Mouse (Mus musculus) forebrain, postnatal 0 days (tissue): ENCODE results near the gene Zfp54. TPM values are rescaled to one million over a fixed set of nuclear protein-coding genes. Genes with fewer than 3 reads are reported as not detected.
"Not testable (repeated sequence)": the region's sequence is repeated elsewhere in the genome, so short reads cannot be mapped to it uniquely, and the experiment has no call there.

ENCODE experiments used
- ATAC-seq: fragments of 200-750 bp; cut with Nextera tagmentation; 2 replicates; pipeline ENCODE4 v1.8.0; 2017; ENCODE audit warnings: mild to moderate bottlenecking, moderate library complexity
- DNase-seq: peaks from one replicate; pipeline ENCODE4 v3.0.0-alpha.2; 2015
- H3K27ac ChIP-seq: fragments of 300-500 bp; sonication (generic); 2 replicates; pipeline ENCODE4 v1.5.1; 2014; ENCODE audit warnings: low read depth, mild to moderate bottlenecking, antibody characterized with exemption, low read length, moderate library complexity, mixed read lengths
- H3K27me3 ChIP-seq: fragments of 300-500 bp; sonication (generic); 2 replicates; pipeline ENCODE4 v1.6.1; 2014; ENCODE audit warnings: mild to moderate bottlenecking, low read length, mixed read lengths; ENCODE audit not compliant: insufficient read depth
- H3K36me3 ChIP-seq: fragments of 300-500 bp; sonication (generic); 2 replicates; pipeline ENCODE4 v1.6.1; 2014; ENCODE audit warnings: mild to moderate bottlenecking, moderate library complexity; ENCODE audit not compliant: insufficient read depth
- H3K4me1 ChIP-seq: fragments of 300-500 bp; sonication (generic); 2 replicates; pipeline ENCODE4 v1.6.1; 2014; ENCODE audit warnings: antibody characterized with exemption; ENCODE audit not compliant: insufficient read depth
- H3K4me2 ChIP-seq: fragments of 300-500 bp; sonication (generic); 2 replicates; pipeline ENCODE4 v1.6.1; 2014; ENCODE audit warnings: low read depth, mild to moderate bottlenecking, moderate library complexity
- H3K4me3 ChIP-seq: fragments of 300-500 bp; sonication (generic); 2 replicates; pipeline ENCODE4 v1.5.1; 2014; ENCODE audit warnings: low read depth, low read length, mixed read lengths
- H3K9ac ChIP-seq: fragments of 300-500 bp; sonication (generic); 2 replicates; pipeline ENCODE4 v1.6.1; 2014; ENCODE audit warnings: mild to moderate bottlenecking
- H3K9me3 ChIP-seq: fragments of 300-500 bp; sonication (generic); 2 replicates; pipeline ENCODE4 v1.6.1; 2016; ENCODE audit warnings: low read length
- CTCF ChIP-seq: sonication (generic); IDR thresholded peaks from 2 replicates; pipeline ENCODE4 v1.5.1; 2016; ENCODE audit warnings: antibody characterized with exemption, control low read depth, low read depth
- WGBS: fragments of 180-500 bp; shearing (Covaris S2); extraction: QIAGEN DNeasy Blood & Tissue Kit; methylation state at CpG from one replicate; pipeline ENCODE4 v1.1.7; 2014; 5-methylcytosine and 5-hydroxymethylcytosine counted together
- polyA plus RNA-seq: library from polyadenylated mRNA; unstranded; fragments of >200 nt; fragmentation: Nextera tagmentation; extraction: Ambion mirVana; gene quantifications from 2 replicates; pipeline ENCODE4 v1.2.1, GENCODE M21; 2015
- total RNA-seq: library from RNA; depleted of rRNA; stranded (reverse); fragments of >200 nt; gene quantifications from 2 replicates; pipeline ENCODE4 v1.2.3, GENCODE M21; 2014

Zfp54 gene
- total and polyA plus RNA-seq, 2 experiments from 2014 or later, result 3.0 to 4.2 TPM

DNA sequence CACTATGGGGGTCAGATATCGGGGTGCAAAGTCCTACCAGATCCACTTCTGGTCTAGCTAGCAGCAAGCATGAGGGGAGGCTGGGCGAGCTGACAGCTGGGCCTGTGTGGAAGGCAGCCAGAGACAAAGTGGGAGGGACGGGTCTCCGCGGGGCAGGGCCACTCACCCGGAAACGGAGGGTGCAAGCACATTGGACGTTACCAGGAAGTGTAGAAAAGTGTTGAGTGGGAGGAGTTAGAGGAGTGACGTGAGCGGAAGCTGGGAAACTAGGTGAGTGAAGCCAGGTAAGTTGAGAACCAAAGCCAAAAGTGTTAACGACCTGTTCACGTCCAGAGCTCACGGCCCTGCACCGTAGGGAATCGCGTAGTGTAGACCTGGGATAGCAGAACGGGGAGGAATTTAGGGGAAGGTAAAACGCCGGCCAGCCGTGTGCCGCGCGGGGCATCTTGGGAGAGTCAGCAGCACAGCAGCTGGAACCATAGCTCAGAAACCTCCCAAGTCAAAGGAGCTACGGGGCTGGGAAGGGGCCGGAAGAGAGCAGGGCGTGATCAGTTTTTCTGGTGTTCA lies 27.2 kb downstream of the Zfp54 start, which contains the start of gene Zfp51:
Gene Zfp51, plus strand, starts transcription at position 237 of the 567 bp plus-strand sequence.
- no peaks in the 10 kb centered on the region for H3K4me1 ChIP-seq
- DNase-seq (peak; percentile 86), ATAC-seq (peak; percentile 98)
- H3K4me3 ChIP-seq, result peak within 1 kb of the TSS; percentile 55
- H3K9me3 ChIP-seq, result no peaks in the 10 kb centered on the region
- H3K4me2 ChIP-seq, result peak within 1 kb of the TSS; percentile 67
- H3K27me3 ChIP-seq, result no peaks in the 10 kb centered on the region
- H3K36me3 ChIP-seq, result no peaks in the 10 kb centered on the region
- peak within 1 kb of the TSS; percentile 70 for H3K27ac ChIP-seq
- TF ChIP-seq CTCF, result no peak
- H3K9ac ChIP-seq, result peak within 1 kb of the TSS; percentile 47
- under 1% methylated on average over 26 of the region's 26 CpGs for WGBS

DNA sequence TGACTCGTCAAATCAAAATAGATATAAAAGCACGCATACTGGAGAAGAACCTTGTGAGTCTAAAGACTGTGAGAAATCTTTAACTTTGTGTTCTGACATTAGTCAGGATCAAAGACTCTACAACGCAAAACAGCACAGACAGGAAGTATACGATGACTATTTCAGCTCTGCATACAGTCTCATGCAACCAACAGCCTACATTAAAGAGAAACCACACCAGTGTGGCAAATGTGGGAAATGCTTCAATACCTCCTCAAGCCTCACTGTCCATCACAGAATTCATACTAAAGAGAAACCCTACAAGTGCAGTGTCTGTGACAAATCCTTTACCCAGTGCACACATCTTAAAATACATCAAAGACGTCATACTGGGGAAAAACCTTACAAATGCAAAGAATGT lies 40.5 kb downstream of the Zfp54 start:
- Histone ChIP-seq H3K27ac (no peak overlapping the region), H3K9ac (no peak overlapping the region), H3K9me3 (no peaks in the 10 kb centered on the region), H3K4me2 (no peak overlapping the region), H3K36me3 (peaks cover 39% of the 10 kb centered on the region), H3K4me1 (no peaks in the 10 kb centered on the region), H3K27me3 (no peaks in the 10 kb centered on the region), H3K4me3 (no peak overlapping the region)
- ATAC-seq (no peak), DNase-seq (no peak)
- TF ChIP-seq CTCF, result no peak
- 98% methylated on average over 5 of the region's 5 CpGs for WGBS

DNA sequence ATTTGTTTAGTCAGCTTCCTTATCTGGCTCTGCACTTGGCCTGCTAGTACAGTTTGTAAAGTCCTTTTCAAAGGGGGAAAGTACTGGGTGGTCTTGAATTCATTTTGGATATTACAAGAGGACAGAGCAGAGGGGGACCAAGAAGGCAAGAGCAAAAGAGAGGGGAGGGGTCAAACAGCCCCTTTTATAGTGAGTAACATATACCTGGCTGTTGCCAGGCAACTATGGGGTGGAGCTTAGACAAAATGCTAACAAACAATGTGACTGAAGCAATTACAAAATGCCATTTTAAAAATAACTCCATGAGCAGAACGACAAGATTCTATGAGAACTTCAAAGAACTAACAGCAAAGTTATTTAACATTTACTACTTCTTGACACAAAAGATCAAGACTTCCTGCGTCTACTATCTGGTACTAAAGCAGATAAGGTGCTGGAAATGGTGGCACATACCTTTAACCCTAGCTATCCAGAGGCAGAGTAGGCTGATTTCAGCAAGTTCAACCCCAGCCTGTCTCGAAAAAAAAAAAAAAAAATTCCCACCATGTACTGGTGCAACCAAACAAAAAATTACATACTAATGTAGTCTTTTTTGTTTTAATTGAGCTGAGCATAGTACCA lies 49.1 kb downstream of the Zfp54 start:
- no peaks in the 10 kb centered on the region for H3K9me3 ChIP-seq
- H3K27me3 ChIP-seq, result no peaks in the 10 kb centered on the region
- H3K36me3 ChIP-seq, result no peaks in the 10 kb centered on the region
- H3K4me1 ChIP-seq, result no peaks in the 10 kb centered on the region
- no peak overlapping the region for H3K4me3 ChIP-seq
- WGBS, result 71% methylated on average over 3 of the region's 3 CpGs
- no peak overlapping the region for H3K27ac ChIP-seq
- no peak for TF ChIP-seq CTCF
- H3K9ac ChIP-seq, result no peak overlapping the region
- ATAC-seq (no peak), DNase-seq (no peak)
- no peak overlapping the region for H3K4me2 ChIP-seq

DNA sequence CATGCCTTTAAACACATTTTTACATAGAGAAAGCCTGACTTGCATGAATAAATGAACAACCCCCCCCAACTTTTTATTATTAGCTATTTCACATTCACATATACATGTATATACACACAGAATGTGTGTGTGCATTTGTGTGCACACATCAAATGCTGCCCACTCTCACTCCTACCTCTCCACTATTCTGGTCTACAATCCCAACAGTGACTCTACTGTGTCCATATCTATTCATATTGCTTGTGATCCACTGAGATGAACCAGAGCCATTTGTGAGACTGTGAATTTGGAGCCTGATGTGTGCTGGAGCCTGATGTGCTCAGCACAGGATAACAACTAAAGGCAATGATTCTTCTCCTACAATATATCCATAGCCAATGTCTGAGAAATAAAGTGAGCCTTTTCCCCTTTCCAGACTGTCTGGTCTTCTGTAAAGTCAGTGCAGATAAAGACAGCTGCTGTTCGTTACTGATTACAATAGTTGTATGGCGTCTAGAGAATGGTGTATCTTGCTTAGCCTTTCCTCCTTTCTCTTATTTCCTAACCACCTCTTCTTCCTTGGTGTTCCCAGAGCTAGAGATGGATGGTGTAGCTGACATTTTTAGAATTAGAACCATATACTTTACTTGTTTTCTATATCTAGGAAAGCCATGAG lies 49.8 kb downstream of the Zfp54 start:
- Histone ChIP-seq H3K9ac (no peak overlapping the region), H3K9me3 (no peaks in the 10 kb centered on the region), H3K4me2 (no peak overlapping the region), H3K27me3 (no peaks in the 10 kb centered on the region), H3K36me3 (no peaks in the 10 kb centered on the region), H3K4me1 (no peaks in the 10 kb centered on the region), H3K27ac (no peak overlapping the region), H3K4me3 (no peak overlapping the region)
- 73% methylated on average over 2 of the region's 2 CpGs for WGBS
- TF ChIP-seq CTCF, result no peak
- no peak for ATAC-seq
- no peak for DNase-seq

DNA sequence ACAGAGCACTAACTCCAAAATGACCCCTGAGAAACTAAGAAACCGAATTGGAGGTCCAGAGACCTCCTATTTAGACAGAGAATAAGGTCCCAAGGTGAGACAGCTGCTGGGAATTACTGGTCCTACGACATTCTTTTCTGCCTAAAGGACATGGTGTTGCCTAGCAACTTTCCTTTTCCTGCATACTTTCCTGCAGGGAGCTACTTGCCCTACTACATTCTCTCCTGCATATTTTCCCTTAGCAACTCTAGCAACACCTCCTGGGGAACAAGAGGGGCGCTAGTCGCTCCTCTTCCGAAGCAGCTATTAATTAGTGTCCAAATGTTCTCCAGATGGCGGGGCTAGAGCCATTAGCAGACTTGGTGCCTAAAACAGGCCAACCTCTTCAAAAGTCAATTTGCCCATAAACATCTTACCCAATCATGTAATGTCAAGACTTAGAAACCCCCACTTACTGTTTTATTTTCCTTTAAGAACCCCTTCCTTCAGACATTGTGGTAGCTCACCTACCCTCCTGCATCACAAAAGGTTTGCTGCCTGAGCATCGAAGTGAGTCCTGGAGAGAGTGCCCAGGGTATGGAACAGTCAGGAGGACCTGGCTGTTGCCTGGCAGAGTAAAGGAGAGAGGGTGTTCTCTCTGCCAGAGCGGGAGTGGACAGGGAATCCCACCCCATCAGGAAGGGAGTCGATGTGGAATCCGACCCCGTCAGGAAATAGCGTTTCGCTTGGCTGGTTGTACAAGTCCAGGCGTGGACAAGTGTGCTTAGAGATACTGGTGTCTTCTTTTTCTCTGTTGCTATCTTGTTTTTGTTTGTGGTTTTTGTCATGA lies 50.5 kb downstream of the Zfp54 start:
- H3K9ac ChIP-seq, result no peak overlapping the region
- ATAC-seq (peak; percentile 27; the same call in 1 of the 2 replicates), DNase-seq (no peak)
- no peak overlapping the region for H3K4me3 ChIP-seq
- no peak overlapping the region for H3K4me2 ChIP-seq
- WGBS, result 47% methylated on average over 14 of the region's 14 CpGs
- no peaks in the 10 kb centered on the region for H3K4me1 ChIP-seq
- 0 out of 2 replicates have a peak, but pooled peaks have one; percentile 6 for TF ChIP-seq CTCF
- no peak overlapping the region for H3K27ac ChIP-seq
- no peaks in the 10 kb centered on the region for H3K27me3 ChIP-seq
- no peaks in the 10 kb centered on the region for H3K36me3 ChIP-seq
- H3K9me3 ChIP-seq, result no peaks in the 10 kb centered on the region

DNA sequence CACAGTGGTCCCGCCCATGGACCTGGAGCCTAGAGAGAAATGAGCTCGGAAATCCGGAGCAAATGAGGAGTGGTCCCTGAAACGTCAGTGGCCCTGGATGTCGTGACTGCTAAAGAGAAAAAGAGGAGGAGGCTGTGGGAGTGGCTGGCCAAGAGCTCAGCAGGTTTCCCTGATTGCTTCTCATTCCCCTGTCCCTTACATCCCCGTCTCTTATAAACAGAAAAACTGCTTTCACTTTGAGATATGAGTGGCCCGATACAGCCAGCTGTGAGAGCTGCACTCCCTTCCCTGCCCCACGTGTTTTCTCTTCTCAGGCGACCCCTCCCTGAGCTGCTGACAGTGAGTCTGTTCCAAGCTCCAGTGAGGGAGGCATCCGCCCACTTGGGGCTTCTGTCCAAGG lies 51.7 kb downstream of the Zfp54 start:
- H3K9me3 ChIP-seq, ATAC-seq, DNase-seq, H3K36me3 ChIP-seq, H3K27me3 ChIP-seq, H3K4me3 ChIP-seq, H3K27ac ChIP-seq, H3K4me1 ChIP-seq, H3K4me2 ChIP-seq, H3K9ac ChIP-seq: not testable (repeated sequence)
- WGBS, result 20% methylated on average over 8 of the region's 10 CpGs

DNA sequence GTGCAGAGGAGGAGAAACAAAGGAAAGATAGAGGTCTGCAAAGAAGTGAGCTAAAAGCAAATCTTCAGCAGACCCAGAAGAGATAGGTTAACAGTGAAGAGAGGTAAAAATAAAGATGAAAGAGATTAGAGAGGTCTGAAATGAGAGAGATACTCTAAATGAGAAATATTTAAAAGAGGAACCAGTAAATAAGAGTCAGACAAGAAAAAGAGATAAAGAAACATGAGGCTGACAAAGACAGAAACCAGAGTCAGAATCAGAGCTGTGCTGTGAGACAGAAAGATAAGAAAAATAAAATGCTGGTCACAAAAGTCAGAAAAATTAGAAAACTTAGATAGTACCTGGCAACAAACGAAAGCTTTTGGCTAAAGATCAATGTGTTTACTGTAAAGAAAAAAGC lies 52.3 kb downstream of the Zfp54 start:
- ATAC-seq, H3K4me2 ChIP-seq, H3K27me3 ChIP-seq, H3K36me3 ChIP-seq, H3K27ac ChIP-seq, H3K9ac ChIP-seq, H3K4me3 ChIP-seq, H3K9me3 ChIP-seq, H3K4me1 ChIP-seq, DNase-seq: not testable (repeated sequence)
- 75% methylated on average over 1 of the region's 1 CpGs for WGBS

DNA sequence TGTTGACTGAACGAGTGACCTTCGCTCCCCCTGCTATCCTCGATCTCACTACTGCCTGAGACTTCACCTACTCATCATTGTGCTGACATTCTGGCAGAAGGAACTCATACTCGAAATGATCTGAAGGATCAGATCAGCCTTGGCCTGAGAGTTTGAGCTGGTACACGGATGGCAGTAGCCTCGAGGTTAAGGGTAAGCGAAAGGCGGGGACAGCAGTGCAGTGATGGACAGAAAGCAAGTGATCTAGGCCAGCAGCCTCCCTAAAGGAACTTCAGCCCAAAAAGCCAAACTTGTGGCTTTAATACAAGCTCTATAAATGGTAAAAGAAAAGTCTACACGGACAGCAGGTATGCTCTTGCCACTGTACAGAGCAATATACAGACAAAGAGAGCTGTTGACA lies 53.3 kb downstream of the Zfp54 start:
- not testable (repeated sequence) for H3K27ac ChIP-seq, H3K27me3 ChIP-seq, H3K4me3 ChIP-seq, H3K36me3 ChIP-seq, H3K9ac ChIP-seq, ATAC-seq, DNase-seq, H3K4me1 ChIP-seq, H3K4me2 ChIP-seq, H3K9me3 ChIP-seq
- 95% methylated on average over 4 of the region's 9 CpGs for WGBS

DNA sequence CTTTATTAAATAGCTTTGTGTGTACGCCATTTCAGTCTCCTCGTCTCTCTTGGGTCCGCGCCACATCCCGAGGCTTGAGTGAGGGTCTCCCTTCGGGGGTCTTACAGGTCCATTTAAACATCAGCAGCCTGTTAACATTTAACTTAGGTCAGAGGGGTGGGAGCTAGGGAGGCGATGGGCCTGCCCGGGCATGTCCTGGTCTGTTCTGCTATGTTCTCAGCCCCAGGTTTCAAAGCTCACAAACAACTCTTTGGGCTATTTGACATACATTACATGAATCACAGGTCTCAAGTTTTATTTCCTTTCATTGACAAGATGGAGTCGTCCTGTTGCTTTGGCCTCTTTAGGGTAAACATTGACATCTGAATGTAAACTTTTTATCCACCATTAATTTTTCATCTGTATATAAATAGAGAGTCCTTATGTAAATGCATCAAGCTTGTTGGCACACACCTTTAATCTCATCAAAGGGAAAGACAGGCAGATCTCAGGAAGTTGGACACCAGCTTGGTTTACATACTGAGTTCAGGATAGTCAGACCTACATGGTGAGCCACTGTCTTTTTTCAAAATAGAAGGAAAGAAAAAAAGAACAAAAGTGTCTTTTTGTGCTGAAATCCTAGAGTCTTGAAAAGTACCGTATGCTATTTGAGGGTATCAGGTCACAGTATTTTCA lies 55.2 kb downstream of the Zfp54 start:
- H3K4me2 ChIP-seq, H3K4me1 ChIP-seq, H3K4me3 ChIP-seq, H3K27ac ChIP-seq, ATAC-seq, DNase-seq, H3K9ac ChIP-seq, H3K9me3 ChIP-seq, H3K36me3 ChIP-seq, H3K27me3 ChIP-seq: not testable (repeated sequence)
- WGBS, result 88% methylated on average over 10 of the region's 10 CpGs
